Mouse (Mus musculus) thymus, postnatal 36 days (tissue): ENCODE measurements around the gene Larp6.

Experiments used
- DNase-seq, 2 experiments: peaks; one replicate each; pipeline ENCODE4 v3.0.0; 2022; ENCODE audit warnings: mixed read lengths in 2 of 2

The Larp6 gene

GRCm38 (mm10) chr9:60768393-60768792 is 55.6 kb downstream of the Larp6 start:
- no peak for DNase-seq

- peak; percentile 27 to 59 for DNase-seq
Observed at GRCm38 (mm10) chr9:60769711-60770111, 56.9 kb downstream of the Larp6 start.

- no peak for DNase-seq
Observed at GRCm38 (mm10) chr9:60773713-60774112, 60.9 kb downstream of the Larp6 start.

- no peak for DNase-seq
Observed at GRCm38 (mm10) chr9:60776899-60777298, 64.1 kb downstream of the Larp6 start.

- no peak for DNase-seq
Observed at GRCm38 (mm10) chr9:60782057-60782789, 69.4 kb downstream of the Larp6 start.

GRCm38 (mm10) chr9:60785069-60785468 is 72.3 kb downstream of the Larp6 start:
- no peak for DNase-seq

GRCm38 (mm10) chr9:60787517-60788110 is 74.8 kb downstream of the Larp6 start:
- no peak for DNase-seq
